ENCODE assay signal across 30 mouse cellular contexts in the genomic region with DNA sequence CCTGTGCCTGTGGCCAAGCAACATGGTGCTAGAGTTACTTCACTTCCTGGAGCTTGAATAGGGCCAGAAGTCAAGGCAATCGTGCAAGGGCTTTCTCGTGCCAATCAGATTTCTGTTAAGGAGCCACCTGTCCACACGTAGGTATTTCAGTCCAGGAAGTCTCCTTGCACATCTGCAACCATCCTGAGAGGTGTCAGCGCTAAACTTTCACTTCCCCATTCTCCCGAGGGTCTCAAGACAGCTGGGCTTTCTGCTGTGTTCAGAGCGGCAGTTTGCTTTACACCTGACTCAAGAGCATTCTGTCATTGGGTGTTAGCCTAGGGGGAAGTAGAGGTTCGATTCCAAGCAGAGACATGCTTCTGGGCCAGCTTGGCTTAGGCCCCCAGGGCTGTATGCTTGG.
DNase-seq lines count a peak whose midpoint lies in the region; ATAC-seq and TF ChIP-seq lines count a peak whose summit lies in the region.
"Had no signal": no experiment of that assay in that cellular context is flagged by ENCODE, and none has a peak within 500 bp of the region (broad histone marks: within the 10 kb centered on the region; RNA-seq: fewer than 3 reads in every experiment).

No protein-coding gene starts in this region.

- TF ChIP-seq EP300 in liver, postnatal 0 days (IDR thresholded peaks at IDR 0.05; ENCODE audit: low read depth): no peak

- no peak overlapping the region for H3K9ac ChIP-seq in liver, postnatal 0 days (replicated peaks)
- no peak overlapping the region for H3K9ac ChIP-seq in liver, embryonic 11.5 days (ENCODE audit: low read depth, low read length)
- H3K9ac ChIP-seq: embryonic facial prominence, embryonic 15.5 days; forebrain, embryonic 12.5 days; forebrain, postnatal 0 days; limb, embryonic 13.5 days; liver, embryonic 12.5 days had no signal

- no peaks in the 10 kb centered on the region for H3K36me3 ChIP-seq in liver, postnatal 0 days (replicated peaks; ENCODE audit: insufficient read depth, low read length)
- no peaks in the 10 kb centered on the region for H3K36me3 ChIP-seq in liver, embryonic 11.5 days (ENCODE audit: control insufficient read depth, insufficient read depth, low read length)
- H3K36me3 ChIP-seq: embryonic facial prominence, embryonic 10.5 days; embryonic facial prominence, embryonic 15.5 days; forebrain, embryonic 12.5 days; limb, embryonic 13.5 days; liver, embryonic 12.5 days had no signal

- no peaks in the 10 kb centered on the region for H3K9me3 ChIP-seq in liver, postnatal 0 days (ENCODE audit: low read length)
- no peaks in the 10 kb centered on the region for H3K9me3 ChIP-seq in liver, embryonic 11.5 days (ENCODE audit: control insufficient read depth, low read length)
- H3K9me3 ChIP-seq: embryonic facial prominence, embryonic 10.5 days; embryonic facial prominence, embryonic 15.5 days; forebrain, embryonic 12.5 days; limb, embryonic 13.5 days; liver, embryonic 12.5 days had no signal

- DNase-seq in liver, postnatal 0 days: no peak
- no peak for DNase-seq in liver, embryonic 11.5 days (ENCODE audit: low spot score)
- DNase-seq in ES-CJ7 (ENCODE audit: low read depth, low spot score): peak; percentile 21
- DNase-seq in kidney, adult 11 months: no peak
- DNase-seq in cerebellum, postnatal 4 days (ENCODE audit: low spot score in 2 of 2): no peak
- DNase-seq: adrenal gland, postnatal 10 days; cerebellum, adult 11-12 months; cerebellum, adult 9-11 months; forebrain, postnatal 0 days; gastrocnemius, postnatal 14 days; heart, adult 11 months; heart, postnatal 4 days; kidney, adult 2 months; kidney, postnatal 36 days; lung, adult 18-20 months; lung, postnatal 4 days; right cerebral cortex, adult 18-20 months; thymus, postnatal 14 days had no signal

- no peaks in the 10 kb centered on the region for H3K4me1 ChIP-seq in liver, postnatal 0 days (ENCODE audit: insufficient read depth)
- H3K4me1 ChIP-seq in liver, embryonic 11.5 days (replicated peaks; ENCODE audit: control insufficient read depth, insufficient read depth, low read length): no peaks in the 10 kb centered on the region
- H3K4me1 ChIP-seq: embryonic facial prominence, embryonic 10.5 days; embryonic facial prominence, embryonic 15.5 days; forebrain, embryonic 12.5 days; limb, embryonic 13.5 days; liver, embryonic 12.5 days had no signal

- H3K4me2 ChIP-seq in liver, postnatal 0 days (ENCODE audit: low read depth, low read length): no peak overlapping the region
- no peak overlapping the region for H3K4me2 ChIP-seq in liver, embryonic 11.5 days
- H3K4me2 ChIP-seq: embryonic facial prominence, embryonic 15.5 days; forebrain, embryonic 12.5 days; heart, embryonic 11.5 days; limb, embryonic 13.5 days; liver, embryonic 12.5 days had no signal

- H3K27ac ChIP-seq in liver, postnatal 0 days (ENCODE audit: low read depth): no peak overlapping the region
- no peak overlapping the region for H3K27ac ChIP-seq in liver, embryonic 11.5 days (ENCODE audit: low read depth, low read length)
- H3K27ac ChIP-seq: embryonic facial prominence, embryonic 10.5 days; embryonic facial prominence, embryonic 15.5 days; forebrain, embryonic 12.5 days; layer of hippocampus, adult 2 months; limb, embryonic 13.5 days; liver, embryonic 12.5 days had no signal

- WGBS in liver, postnatal 0 days (ENCODE audit: insufficient replicate concordance): 41% methylated on average over 7 of the region's 7 CpGs
- 47% methylated on average over 7 of the region's 7 CpGs for WGBS in liver, embryonic 11.5 days

- no peak overlapping the region for H3K4me3 ChIP-seq in liver, postnatal 0 days (ENCODE audit: low read depth, low read length)
- no peak overlapping the region for H3K4me3 ChIP-seq in liver, embryonic 11.5 days (ENCODE audit: low read depth, low read length)
- H3K4me3 ChIP-seq: embryonic facial prominence, embryonic 10.5 days; embryonic facial prominence, embryonic 15.5 days; forebrain, embryonic 12.5 days; layer of hippocampus, adult 2 months; limb, embryonic 13.5 days; liver, embryonic 12.5 days had no signal

- no peaks in the 10 kb centered on the region for H3K27me3 ChIP-seq in liver, postnatal 0 days (ENCODE audit: insufficient read depth, low read length)
- no peaks in the 10 kb centered on the region for H3K27me3 ChIP-seq in liver, embryonic 11.5 days (replicated peaks; ENCODE audit: control insufficient read depth, insufficient read depth, low read length)
- H3K27me3 ChIP-seq: embryonic facial prominence, embryonic 15.5 days; forebrain, embryonic 12.5 days; limb, embryonic 13.5 days; liver, embryonic 12.5 days had no signal

- peak; percentile 23; the same call in 1 of the 2 replicates for ATAC-seq in liver, postnatal 0 days
- no peak for ATAC-seq in liver, embryonic 11.5 days (replicated peaks; ENCODE audit: low FRiP score)
- peak; percentile 53 to 77 for ATAC-seq in hematopoietic stem cell, adult 5-6 weeks (replicated peaks in 1 of 2; ENCODE audit: insufficient read depth in 1 of 2, low FRiP score in 2 of 2, low TSS enrichment in 1 of 2, low read depth in 1 of 2, poor library complexity in 2 of 2, severe bottlenecking in 2 of 2)
- ATAC-seq in activated CD4-positive, CD25-positive, alpha-beta regulatory T cell, adult 4 months: no peak
- ATAC-seq: forebrain, postnatal 0 days; hindbrain, embryonic 16.5 days; liver, embryonic 12.5 days; lung, postnatal 0 days; midbrain, embryonic 16.5 days had no signal

- no peak for TF ChIP-seq CTCF in liver, postnatal 0 days (IDR thresholded peaks at IDR 0.05; ENCODE audit: low read depth)

Comparison
In these comparisons a context has a peak if more than half of its experiments do, and no peak if none do; other contexts are left out.
1. ATAC-seq: peak in liver, postnatal 0 days (single experiment) and hematopoietic stem cell, adult 5-6 weeks (2 of 2); none in liver, embryonic 11.5 days (single experiment) and activated CD4-positive, CD25-positive, alpha-beta regulatory T cell, adult 4 months (single experiment).